Mouse (Mus musculus) neural tube, embryonic 15.5 days (tissue): ENCODE results near the gene Sphk2. TPM values are rescaled to one million over a fixed set of nuclear protein-coding genes. Genes with fewer than 3 reads are reported as not detected.

Experiments
- ATAC-seq: fragments of 200-750 bp; cut with Nextera tagmentation; 2 replicates; pipeline ENCODE4 v1.8.0; 2017; ENCODE audit warnings: mild to moderate bottlenecking, moderate TSS enrichment, moderate library complexity; ENCODE audit not compliant: low FRiP score
- H3K27ac ChIP-seq: fragments of 300-500 bp; sonication (generic); replicated peaks from 2 replicates; pipeline ENCODE4 v1.5.1; 2015; ENCODE audit warnings: mild to moderate bottlenecking, inconsistent platforms
- H3K27me3 ChIP-seq: fragments of 300-500 bp; sonication (generic); replicated peaks from 2 replicates; pipeline ENCODE4 v1.6.1; 2015; ENCODE audit warnings: inconsistent platforms
- H3K36me3 ChIP-seq: fragments of 300-500 bp; sonication (generic); 2 replicates; pipeline ENCODE4 v1.6.1; 2015; ENCODE audit warnings: inconsistent platforms
- H3K4me1 ChIP-seq: fragments of 300-500 bp; sonication (generic); 2 replicates; pipeline ENCODE4 v1.6.1; 2015; ENCODE audit warnings: inconsistent platforms
- H3K4me2 ChIP-seq: fragments of 300-500 bp; sonication (generic); 2 replicates; pipeline ENCODE4 v1.6.1; 2015; ENCODE audit warnings: inconsistent platforms, mild to moderate bottlenecking, moderate library complexity
- H3K4me3 ChIP-seq: fragments of 300-500 bp; sonication (generic); replicated peaks from 2 replicates; pipeline ENCODE4 v1.5.1; 2015; ENCODE audit warnings: mild to moderate bottlenecking, inconsistent platforms
- H3K9ac ChIP-seq: fragments of 300-500 bp; sonication (generic); replicated peaks from 2 replicates; pipeline ENCODE4 v1.6.1; 2015; ENCODE audit warnings: mild to moderate bottlenecking, inconsistent platforms
- H3K9me3 ChIP-seq: fragments of 300-500 bp; sonication (generic); replicated peaks from 2 replicates; pipeline ENCODE4 v1.6.1; 2016; ENCODE audit warnings: inconsistent platforms
- WGBS: fragments of 180-500 bp; shearing (Covaris S2); methylation state at CpG from one replicate; pipeline ENCODE4 v1.1.7; 2015; ENCODE audit warnings: mixed read lengths; 5-methylcytosine and 5-hydroxymethylcytosine counted together
- polyA plus RNA-seq: library from polyadenylated mRNA; unstranded; fragments of >200 nt; fragmentation: Nextera tagmentation; extraction: Ambion mirVana; gene quantifications from 2 replicates; pipeline ENCODE4 v1.2.1, GENCODE M21; 2015

Sphk2 gene
- polyA plus RNA-seq, 1 experiment from 2014 or later = 23.0 TPM

- H3K4me2 ChIP-seq = no peak overlapping the region
- ATAC-seq = no peak
- no peaks in the 10 kb centered on the region for H3K27me3 ChIP-seq
- no peaks in the 10 kb centered on the region for H3K36me3 ChIP-seq
- no peak overlapping the region for H3K4me3 ChIP-seq
- no peak overlapping the region for H3K9ac ChIP-seq
- WGBS = 67% methylated on average over 10 of the region's 10 CpGs
- H3K9me3 ChIP-seq = no peaks in the 10 kb centered on the region
- H3K4me1 ChIP-seq = peaks cover 12% of the 10 kb centered on the region
- H3K27ac ChIP-seq = no peak overlapping the region
Observed at GRCm38 (mm10) chr7:45685811-45686210, 32.0 kb downstream of the Sphk2 start.

DNA sequence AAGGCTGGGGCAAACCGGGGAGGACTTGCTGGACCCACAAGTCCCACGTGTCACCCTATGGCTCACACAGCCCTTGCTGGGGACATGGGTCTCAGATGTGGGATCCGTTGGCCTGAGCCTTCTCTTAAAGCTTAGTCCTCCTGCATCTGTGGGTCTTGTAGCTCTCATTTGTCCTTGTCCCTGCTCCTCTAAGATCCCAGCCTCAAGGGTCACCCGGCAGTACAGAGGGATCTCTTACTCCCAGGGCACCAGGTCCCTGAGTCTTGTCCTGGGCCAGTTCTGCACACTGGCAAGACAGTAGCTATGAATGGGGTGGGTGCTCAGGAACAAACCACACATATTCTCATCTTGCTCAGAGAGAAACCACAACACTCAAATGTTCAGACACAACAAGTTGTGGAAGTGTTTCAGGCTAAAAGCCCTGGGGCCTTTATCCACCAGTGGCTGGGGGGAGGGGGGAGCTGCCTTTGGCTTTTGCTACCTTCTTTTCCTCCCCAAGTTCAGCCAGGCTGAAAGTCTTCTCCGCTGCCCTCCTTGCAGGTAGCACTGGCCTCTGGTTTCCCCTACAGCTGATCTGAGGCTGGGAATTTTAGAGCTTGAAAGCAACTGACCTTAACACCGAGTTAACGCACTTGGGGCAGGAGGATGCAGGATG lies 34.3 kb downstream of the Sphk2 start, which contains the start of gene Ntn5:
Gene Ntn5, plus strand, starts transcription at position 627 of the 655 bp plus-strand sequence.
- Histone ChIP-seq H3K9me3 (no peaks in the 10 kb centered on the region), H3K4me3 (no peak within 1 kb of the TSS), H3K9ac (no peak within 1 kb of the TSS), H3K27me3 (no peaks in the 10 kb centered on the region), H3K4me2 (no peak within 1 kb of the TSS), H3K4me1 (peaks cover 12% of the 10 kb centered on the region), H3K27ac (no peak within 1 kb of the TSS), H3K36me3 (no peaks in the 10 kb centered on the region)
- no peak for ATAC-seq
- WGBS = 76% methylated on average over 7 of the region's 7 CpGs

DNA sequence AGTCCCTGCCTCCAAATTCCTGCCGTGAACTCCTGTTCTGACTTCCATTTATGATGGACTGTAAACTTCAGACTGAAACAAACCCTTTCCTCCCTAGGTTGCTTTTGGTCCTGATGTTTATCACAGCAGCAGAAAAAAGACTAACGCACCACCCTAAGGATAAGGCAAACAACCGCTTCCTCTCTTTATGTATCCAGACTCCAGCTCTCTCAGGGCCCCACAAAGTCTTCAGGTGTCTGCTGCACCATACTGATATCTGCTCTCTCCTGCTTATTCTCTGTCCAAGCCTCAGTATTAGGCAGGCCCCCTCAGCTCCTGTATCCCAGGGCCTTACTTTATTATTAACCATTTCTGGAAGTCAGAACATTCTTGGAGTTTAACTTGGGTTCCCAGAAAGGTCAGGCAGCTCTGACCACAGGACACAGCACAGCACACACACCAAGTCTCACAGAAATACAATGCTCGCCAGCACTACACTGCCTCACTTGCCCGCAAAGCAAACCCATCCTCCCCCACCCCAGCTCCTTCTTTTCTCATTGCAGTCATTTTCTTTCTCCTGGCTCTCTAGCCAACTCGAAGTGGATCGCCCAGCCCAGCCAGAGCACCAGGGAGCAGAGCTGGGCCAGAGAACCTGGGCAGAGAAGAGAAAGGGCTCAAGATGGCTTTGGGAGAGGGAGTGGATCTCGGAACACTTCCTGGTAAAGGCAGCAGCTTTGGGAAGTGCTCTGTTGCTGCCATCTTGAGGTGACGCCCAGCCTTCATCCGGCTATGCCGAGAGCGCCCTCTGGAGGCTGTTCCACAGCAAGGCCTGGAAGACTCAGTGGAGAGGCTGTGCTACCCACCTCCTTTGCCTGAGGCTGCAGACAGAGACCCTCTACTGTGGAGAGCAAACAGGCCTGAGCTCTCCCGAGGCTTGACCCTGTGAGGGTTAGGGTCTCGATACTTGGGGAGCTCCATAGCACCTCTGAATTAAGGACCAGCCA lies 35.4 kb downstream of the Sphk2 start:
- H3K27me3 ChIP-seq = no peaks in the 10 kb centered on the region
- H3K27ac ChIP-seq = peak overlapping the region; percentile 68

GRCm38 (mm10) chr7:45681046-45681736 lies 36.6 kb downstream of the Sphk2 start:
- peaks cover 11% of the 10 kb centered on the region for H3K4me1 ChIP-seq
- 84% methylated on average over 8 of the region's 8 CpGs for WGBS
- no peaks in the 10 kb centered on the region for H3K9me3 ChIP-seq
- H3K4me2 ChIP-seq = no peak overlapping the region
- no peaks in the 10 kb centered on the region for H3K27me3 ChIP-seq
- no peak overlapping the region for H3K9ac ChIP-seq
- no peak for ATAC-seq
- H3K36me3 ChIP-seq = no peaks in the 10 kb centered on the region
- H3K27ac ChIP-seq = no peak overlapping the region
- H3K4me3 ChIP-seq = no peak overlapping the region

More for the DNA sequence above, 35.4 kb downstream of the Sphk2 start:
- Histone ChIP-seq H3K9me3 (no peaks in the 10 kb centered on the region), H3K4me2 (peak overlapping the region; percentile 47), H3K4me1 (peaks cover 12% of the 10 kb centered on the region), H3K9ac (no peak overlapping the region), H3K36me3 (no peaks in the 10 kb centered on the region), H3K4me3 (no peak overlapping the region)
- ATAC-seq = peak; percentile 68
- 29% methylated on average over 14 of the region's 14 CpGs for WGBS

GRCm38 (mm10) chr7:45679966-45680621 lies 37.7 kb downstream of the Sphk2 start:
- H3K27me3 ChIP-seq = no peaks in the 10 kb centered on the region
- H3K4me2 ChIP-seq = no peak overlapping the region
- H3K9ac ChIP-seq = no peak overlapping the region
- no peak overlapping the region for H3K4me3 ChIP-seq
- no peaks in the 10 kb centered on the region for H3K9me3 ChIP-seq
- ATAC-seq = no peak
- peaks cover 6% of the 10 kb centered on the region for H3K4me1 ChIP-seq
- H3K27ac ChIP-seq = no peak overlapping the region
- 75% methylated on average over 14 of the region's 14 CpGs for WGBS
- no peaks in the 10 kb centered on the region for H3K36me3 ChIP-seq

DNA sequence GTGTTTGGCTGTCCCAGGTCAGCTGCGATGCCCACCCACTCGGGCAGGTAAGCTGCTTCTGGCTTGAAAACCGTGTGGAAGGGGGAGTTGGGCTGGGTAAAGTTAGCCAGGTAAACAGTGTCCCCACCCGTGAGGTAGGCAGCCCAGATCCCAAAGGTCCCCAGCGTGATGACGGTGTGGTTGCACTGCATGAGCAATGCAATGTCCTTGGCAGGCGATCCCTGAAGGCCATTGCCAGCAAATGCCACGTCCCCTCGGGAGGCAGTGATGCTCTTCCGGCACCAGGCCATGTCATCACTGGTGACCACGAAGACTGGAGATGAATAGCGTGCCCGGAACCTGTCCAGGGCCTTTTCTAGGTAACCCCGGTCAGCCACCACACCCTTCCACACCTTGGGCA lies 39.3 kb downstream of the Sphk2 start:
- Histone ChIP-seq H3K36me3 (no peaks in the 10 kb centered on the region), H3K9me3 (no peaks in the 10 kb centered on the region), H3K9ac (no peak overlapping the region), H3K4me1 (peaks cover 6% of the 10 kb centered on the region), H3K4me3 (no peak overlapping the region), H3K27me3 (no peaks in the 10 kb centered on the region), H3K4me2 (no peak overlapping the region), H3K27ac (no peak overlapping the region)
- WGBS = 93% methylated on average over 14 of the region's 14 CpGs
- ATAC-seq = no peak

GRCm38 (mm10) chr7:45677627-45678295 lies 40.0 kb downstream of the Sphk2 start:
- H3K4me2 ChIP-seq = no peak overlapping the region
- H3K36me3 ChIP-seq = no peaks in the 10 kb centered on the region
- H3K4me3 ChIP-seq = no peak overlapping the region
- no peaks in the 10 kb centered on the region for H3K27me3 ChIP-seq
- WGBS = 68% methylated on average over 7 of the region's 7 CpGs
- peaks cover 6% of the 10 kb centered on the region for H3K4me1 ChIP-seq
- no peak overlapping the region for H3K9ac ChIP-seq
- ATAC-seq = no peak
- no peak overlapping the region for H3K27ac ChIP-seq
- H3K9me3 ChIP-seq = no peaks in the 10 kb centered on the region

GRCm38 (mm10) chr7:45668921-45669320 lies 48.9 kb downstream of the Sphk2 start:
- H3K36me3 ChIP-seq = no peaks in the 10 kb centered on the region
- no peak overlapping the region for H3K4me3 ChIP-seq
- no peak overlapping the region for H3K9ac ChIP-seq
- 97% methylated on average over 9 of the region's 9 CpGs for WGBS
- no peaks in the 10 kb centered on the region for H3K9me3 ChIP-seq
- no peaks in the 10 kb centered on the region for H3K4me1 ChIP-seq
- no peak overlapping the region for H3K27ac ChIP-seq
- no peak for ATAC-seq
- no peak overlapping the region for H3K4me2 ChIP-seq
- H3K27me3 ChIP-seq = no peaks in the 10 kb centered on the region

DNA sequence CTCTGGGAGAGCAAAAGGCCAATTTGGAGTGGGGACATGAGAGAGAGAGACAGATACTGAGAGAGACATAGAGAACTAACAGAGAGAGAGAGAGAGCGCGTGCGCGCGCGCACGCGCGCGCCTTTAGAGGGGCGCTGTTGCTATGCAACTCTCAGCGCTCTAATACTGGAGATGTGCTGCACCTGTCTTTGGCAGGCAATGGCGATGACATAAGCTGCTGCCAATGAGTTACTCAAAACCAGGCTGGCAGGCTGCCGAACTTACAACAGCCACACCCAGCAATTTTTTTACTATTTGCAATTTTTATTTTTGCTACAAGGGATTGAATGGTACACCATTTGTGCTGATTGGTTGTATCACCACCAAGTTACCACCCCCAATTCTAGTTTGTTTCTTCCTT lies 50.0 kb downstream of the Sphk2 start:
- H3K9me3 ChIP-seq = no peaks in the 10 kb centered on the region
- no peaks in the 10 kb centered on the region for H3K27me3 ChIP-seq
- no peak overlapping the region for H3K4me3 ChIP-seq
- H3K27ac ChIP-seq = no peak overlapping the region
- ATAC-seq = no peak
- no peak overlapping the region for H3K4me2 ChIP-seq
- no peaks in the 10 kb centered on the region for H3K36me3 ChIP-seq
- 78% methylated on average over 14 of the region's 14 CpGs for WGBS
- no peak overlapping the region for H3K9ac ChIP-seq
- H3K4me1 ChIP-seq = no peaks in the 10 kb centered on the region

- H3K9me3 ChIP-seq = no peaks in the 10 kb centered on the region
- H3K27me3 ChIP-seq = no peaks in the 10 kb centered on the region
- no peak within 1 kb of the TSS for H3K4me3 ChIP-seq
- H3K9ac ChIP-seq = no peak within 1 kb of the TSS
- no peaks in the 10 kb centered on the region for H3K36me3 ChIP-seq
- no peak within 1 kb of the TSS for H3K27ac ChIP-seq
- H3K4me2 ChIP-seq = no peak within 1 kb of the TSS
- H3K4me1 ChIP-seq = no peaks in the 10 kb centered on the region
- ATAC-seq = no peak
- 86% methylated on average over 7 of the region's 7 CpGs for WGBS
Observed at GRCm38 (mm10) chr7:45666161-45666560, 51.6 kb downstream of the Sphk2 start, which contains the start of gene Fut2. TSS of gene Fut2 (minus strand) at chr7:45666394.
